Mouse (Mus musculus) neural tube, embryonic 12.5 days (tissue): ENCODE data around the gene Sar1a. TPM values are rescaled to one million over a fixed set of nuclear protein-coding genes. Genes with fewer than 3 reads are reported as not detected.

Experiments
- ATAC-seq: fragments of 200-750 bp; cut with Nextera tagmentation; 2 replicates; pipeline ENCODE4 v1.8.0; 2017; ENCODE audit warnings: low read depth, mild to moderate bottlenecking, moderate TSS enrichment, moderate library complexity; ENCODE audit not compliant: low FRiP score
- H3K27ac ChIP-seq: fragments of 300-500 bp; sonication (generic); 2 replicates; pipeline ENCODE4 v1.5.1; 2016
- H3K27me3 ChIP-seq: fragments of 300-500 bp; sonication (generic); replicated peaks from 2 replicates; pipeline ENCODE4 v1.6.1; 2016; ENCODE audit warnings: mild to moderate bottlenecking
- H3K36me3 ChIP-seq: fragments of 300-500 bp; sonication (generic); 2 replicates; pipeline ENCODE4 v1.6.1; 2016; ENCODE audit warnings: mild to moderate bottlenecking
- H3K4me1 ChIP-seq: fragments of 300-500 bp; sonication (generic); 2 replicates; pipeline ENCODE4 v1.6.1; 2016
- H3K4me2 ChIP-seq: fragments of 300-500 bp; sonication (generic); replicated peaks from 2 replicates; pipeline ENCODE4 v1.6.1; 2016; ENCODE audit warnings: mild to moderate bottlenecking
- H3K4me3 ChIP-seq: fragments of 300-500 bp; sonication (generic); 2 replicates; pipeline ENCODE4 v1.5.1; 2016
- H3K9ac ChIP-seq: fragments of 300-500 bp; sonication (generic); 2 replicates; pipeline ENCODE4 v1.6.1; 2016; ENCODE audit warnings: mild to moderate bottlenecking
- H3K9me3 ChIP-seq: fragments of 300-500 bp; sonication (generic); 2 replicates; pipeline ENCODE4 v1.6.1; 2016; ENCODE audit warnings: mild to moderate bottlenecking
- WGBS: fragments of 180-500 bp; shearing (Covaris S2); methylation state at CpG from one replicate; pipeline ENCODE4 v1.1.7; 2016; 5-methylcytosine and 5-hydroxymethylcytosine counted together
- polyA plus RNA-seq: library from polyadenylated mRNA; unstranded; fragments of >200 nt; fragmentation: Nextera tagmentation; extraction: Ambion mirVana; gene quantifications from 2 replicates; pipeline ENCODE4 v1.2.1, GENCODE M21; 2016

The Sar1a gene
- polyA plus RNA-seq, 1 experiment from 2014 or later, result 212 TPM

- H3K4me2 ChIP-seq, result no peak overlapping the region
- no peaks in the 10 kb centered on the region for H3K27me3 ChIP-seq
- H3K9ac ChIP-seq, result no peak overlapping the region
- no peak for ATAC-seq
- WGBS, result 91% methylated on average over 18 of the region's 18 CpGs
- peaks cover 7% of the 10 kb centered on the region; the same call in 1 of the 2 replicates for H3K4me1 ChIP-seq
- no peak overlapping the region for H3K4me3 ChIP-seq
- H3K36me3 ChIP-seq, result peaks cover 28% of the 10 kb centered on the region
- H3K9me3 ChIP-seq, result no peaks in the 10 kb centered on the region
- H3K27ac ChIP-seq, result no peak overlapping the region
Observed at GRCm38 (mm10) chr10:61656928-61657882, 22.9 kb upstream of the Sar1a start.

GRCm38 (mm10) chr10:61657985-61658384, 22.1 kb upstream of the Sar1a start:
- H3K9me3 ChIP-seq, result no peaks in the 10 kb centered on the region
- ATAC-seq, result no peak
- WGBS, result 38% methylated on average over 4 of the region's 4 CpGs

GRCm38 (mm10) chr10:61661887-61662286, 18.2 kb upstream of the Sar1a start:
- no peak overlapping the region for H3K27ac ChIP-seq
- no peak overlapping the region for H3K9ac ChIP-seq
- peaks cover 7% of the 10 kb centered on the region for H3K4me1 ChIP-seq
- H3K36me3 ChIP-seq, result peaks cover 52% of the 10 kb centered on the region
- no peak overlapping the region for H3K4me3 ChIP-seq
- no peaks in the 10 kb centered on the region for H3K9me3 ChIP-seq
- ATAC-seq, result no peak
- WGBS, result 66% methylated on average over 8 of the region's 8 CpGs
- H3K4me2 ChIP-seq, result no peak overlapping the region
- no peaks in the 10 kb centered on the region for H3K27me3 ChIP-seq

More at GRCm38 (mm10) chr10:61657985-61658384, 22.1 kb upstream of the Sar1a start:
- Histone ChIP-seq H3K36me3 (peaks cover 34% of the 10 kb centered on the region), H3K9ac (no peak overlapping the region), H3K4me3 (no peak overlapping the region), H3K27ac (no peak overlapping the region), H3K4me1 (peaks cover 7% of the 10 kb centered on the region), H3K27me3 (no peaks in the 10 kb centered on the region), H3K4me2 (no peak overlapping the region)

GRCm38 (mm10) chr10:61662391-61662988, 17.6 kb upstream of the Sar1a start:
- Histone ChIP-seq H3K36me3 (peaks cover 56% of the 10 kb centered on the region), H3K4me3 (no peak overlapping the region), H3K27ac (no peak overlapping the region), H3K9ac (no peak overlapping the region), H3K27me3 (no peaks in the 10 kb centered on the region), H3K4me1 (peaks cover 7% of the 10 kb centered on the region), H3K9me3 (no peaks in the 10 kb centered on the region), H3K4me2 (0 out of 2 replicates have a peak overlapping the region, but pooled peaks have one; percentile 7)
- no peak for ATAC-seq
- WGBS, result 45% methylated on average over 10 of the region's 10 CpGs

GRCm38 (mm10) chr10:61665111-61665510, 15.0 kb upstream of the Sar1a start:
- no peak overlapping the region for H3K4me3 ChIP-seq
- no peak overlapping the region for H3K9ac ChIP-seq
- 95% methylated on average over 10 of the region's 10 CpGs for WGBS
- ATAC-seq, result no peak
- H3K9me3 ChIP-seq, result no peaks in the 10 kb centered on the region
- H3K27me3 ChIP-seq, result no peaks in the 10 kb centered on the region
- peaks cover 7% of the 10 kb centered on the region for H3K4me1 ChIP-seq
- H3K36me3 ChIP-seq, result peaks cover 75% of the 10 kb centered on the region
- no peak overlapping the region for H3K27ac ChIP-seq
- H3K4me2 ChIP-seq, result no peak overlapping the region

- Histone ChIP-seq H3K27me3 (no peaks in the 10 kb centered on the region), H3K27ac (no peak overlapping the region), H3K4me3 (no peak overlapping the region), H3K36me3 (peaks cover 78% of the 10 kb centered on the region), H3K9me3 (no peaks in the 10 kb centered on the region), H3K9ac (no peak overlapping the region), H3K4me1 (peaks cover 7% of the 10 kb centered on the region), H3K4me2 (no peak overlapping the region)
- 83% methylated on average over 3 of the region's 3 CpGs for WGBS
- no peak for ATAC-seq
Observed at GRCm38 (mm10) chr10:61665651-61666050, 14.4 kb upstream of the Sar1a start.

- WGBS, result 68% methylated on average over 7 of the region's 7 CpGs
- H3K27me3 ChIP-seq, result no peaks in the 10 kb centered on the region
- no peaks in the 10 kb centered on the region for H3K4me1 ChIP-seq
- no peak overlapping the region for H3K4me3 ChIP-seq
- no peak overlapping the region for H3K27ac ChIP-seq
- H3K9me3 ChIP-seq, result no peaks in the 10 kb centered on the region
- H3K36me3 ChIP-seq, result peaks cover 80% of the 10 kb centered on the region
- no peak for ATAC-seq
- H3K4me2 ChIP-seq, result no peak overlapping the region
- no peak overlapping the region for H3K9ac ChIP-seq
Observed at GRCm38 (mm10) chr10:61669289-61669688, 10.8 kb upstream of the Sar1a start.

- Histone ChIP-seq H3K4me2 (no peak overlapping the region), H3K9ac (no peak overlapping the region), H3K27ac (no peak overlapping the region), H3K4me1 (no peaks in the 10 kb centered on the region), H3K9me3 (no peaks in the 10 kb centered on the region), H3K36me3 (peaks cover 80% of the 10 kb centered on the region), H3K27me3 (no peaks in the 10 kb centered on the region), H3K4me3 (no peak overlapping the region)
- no peak for ATAC-seq
Observed at GRCm38 (mm10) chr10:61669896-61670295, 10.2 kb upstream of the Sar1a start.

- H3K9me3 ChIP-seq, result no peaks in the 10 kb centered on the region
- H3K27me3 ChIP-seq, result no peaks in the 10 kb centered on the region
- H3K4me2 ChIP-seq, result no peak overlapping the region
- H3K27ac ChIP-seq, result no peak overlapping the region
- H3K9ac ChIP-seq, result no peak overlapping the region
- no peak for ATAC-seq
- 95% methylated on average over 3 of the region's 3 CpGs for WGBS
- H3K4me3 ChIP-seq, result no peak overlapping the region
- H3K36me3 ChIP-seq, result peaks cover 75% of the 10 kb centered on the region
- no peaks in the 10 kb centered on the region for H3K4me1 ChIP-seq
Observed at GRCm38 (mm10) chr10:61670758-61671157, 9.3 kb upstream of the Sar1a start.

GRCm38 (mm10) chr10:61675935-61676334, 4.2 kb upstream of the Sar1a start:
- Histone ChIP-seq H3K36me3 (peaks cover 34% of the 10 kb centered on the region), H3K4me2 (no peak overlapping the region), H3K4me1 (peaks cover 7% of the 10 kb centered on the region), H3K27me3 (no peaks in the 10 kb centered on the region), H3K27ac (no peak overlapping the region), H3K4me3 (no peak overlapping the region), H3K9me3 (no peaks in the 10 kb centered on the region), H3K9ac (no peak overlapping the region)
- 79% methylated on average over 3 of the region's 3 CpGs for WGBS
- ATAC-seq, result no peak

- ATAC-seq, result peak; percentile 45
- H3K4me1 ChIP-seq, result peaks cover 13% of the 10 kb centered on the region
- H3K9ac ChIP-seq, result peak overlapping the region; percentile 98
- H3K36me3 ChIP-seq, result peaks cover 6% of the 10 kb centered on the region
- peak overlapping the region; percentile 93 for H3K4me2 ChIP-seq
- 41% methylated on average over 9 of the region's 9 CpGs for WGBS
- H3K4me3 ChIP-seq, result peak overlapping the region; percentile 100
- H3K9me3 ChIP-seq, result no peaks in the 10 kb centered on the region
- no peaks in the 10 kb centered on the region for H3K27me3 ChIP-seq
- no peak overlapping the region for H3K27ac ChIP-seq
Observed at GRCm38 (mm10) chr10:61679545-61679944, 554 bp upstream of the Sar1a start.

GRCm38 (mm10) chr10:61689405-61689804, 9.3 kb downstream of the Sar1a start:
- ATAC-seq, result no peak
- Histone ChIP-seq H3K9ac (no peak overlapping the region), H3K4me1 (no peaks in the 10 kb centered on the region), H3K4me3 (no peak overlapping the region), H3K36me3 (peaks cover 77% of the 10 kb centered on the region), H3K9me3 (no peaks in the 10 kb centered on the region), H3K27ac (no peak overlapping the region), H3K27me3 (no peaks in the 10 kb centered on the region), H3K4me2 (no peak overlapping the region)
- 91% methylated on average over 8 of the region's 8 CpGs for WGBS
